Mouse (Mus musculus) inflammation-experienced regulatory T-cells (primary cell): Measurements from ENCODE around the gene Prrc2b. TPM values are rescaled to one million over a fixed set of nuclear protein-coding genes. Genes with fewer than 3 reads are reported as not detected.

Source experiments
- polyA plus RNA-seq, 2 experiments: library from polyadenylated mRNA; unstranded; fragments of 100-300 nt; shearing (Covaris generic); gene quantifications; one replicate each; pipeline ENCODE4 v1.2.1; 2017

The Prrc2b gene
- polyA plus RNA-seq, result 10 to 100 TPM; 52.6 to 66.4 TPM

GRCm38 (mm10) chr2:32150924-32151659, at the start of gene Prrc2b:
Prrc2b (plus strand) TSS chr2:32151082.

GRCm38 (mm10) chr2:32235886-32236759, 85.2 kb downstream of the Prrc2b start, which contains the start of gene Pomt1:
Pomt1 (plus strand) TSS chr2:32236590.

GRCm38 (mm10) chr2:32259657-32260417, 109.0 kb downstream of the Prrc2b start, which contains the start of gene Uck1:
Uck1 (minus strand) TSS chr2:32260159.

Other genes with a start within 250 kb of the Prrc2b start
- 1 to 10 TPM in 1 of 2 experiments, under 1 TPM in 1; 0.10 to 1.9 TPM for gene Aif1l, start 200.9 kb upstream of the Prrc2b start, polyA plus RNA-seq
- gene Nup214, start 176.6 kb upstream of the Prrc2b start, polyA plus RNA-seq, result 100 to 1,000 TPM in 1 of 2 experiments, 10 to 100 TPM in 1; 83.5 to 105 TPM
- gene Fam78a, start 66.2 kb upstream of the Prrc2b start, polyA plus RNA-seq, result 10 to 100 TPM; 24.3 to 56.0 TPM
- gene Plpp7, start 55.6 kb upstream of the Prrc2b start, polyA plus RNA-seq, result under 1 TPM; 0.17 to 0.53 TPM
- gene Pomt1, start 85.5 kb downstream of the Prrc2b start, polyA plus RNA-seq, result 1 to 10 TPM; 6.6 to 7.3 TPM
- gene Uck1, start 109.1 kb downstream of the Prrc2b start, polyA plus RNA-seq, result 100 to 1,000 TPM in 1 of 2 experiments, 10 to 100 TPM in 1; 89.9 to 103 TPM
- gene Golga2, start 136.3 kb downstream of the Prrc2b start, polyA plus RNA-seq, result 10 to 100 TPM; 41.9 to 42.0 TPM
- gene Swi5, start 137.0 kb downstream of the Prrc2b start, polyA plus RNA-seq, result 100 to 1,000 TPM; 222 to 264 TPM
- 100 to 1,000 TPM; 110 to 117 TPM for gene Ciz1, start 201.2 kb downstream of the Prrc2b start, polyA plus RNA-seq
- under 1 TPM; 0.07 to 0.88 TPM for gene Dnm1, start 202.3 kb downstream of the Prrc2b start, polyA plus RNA-seq
- 10 to 100 TPM; 61.9 to 74.2 TPM for gene 1110008P14Rik, start 230.9 kb downstream of the Prrc2b start, polyA plus RNA-seq
- not detected for gene Lcn2, start 237.2 kb downstream of the Prrc2b start, polyA plus RNA-seq
- 10 to 100 TPM; 17.9 to 24.6 TPM for gene Ptges2, start 244.8 kb downstream of the Prrc2b start, polyA plus RNA-seq